Mouse (Mus musculus) kidney, postnatal 14 days (tissue): ENCODE measurements around the gene Cd6.
A peak's percentile ranks its signal among the peaks of the same experiment; 100 is the strongest.

Experiments
- DNase-seq: peaks from one replicate; pipeline ENCODE4 v3.0.0; 2022; ENCODE audit warnings: mixed read lengths

Cd6 gene

GRCm38 (mm10) chr19:10798576-10798975, 31.3 kb downstream of the Cd6 start:
- DNase-seq = no peak

- no peak for DNase-seq
Observed at GRCm38 (mm10) chr19:10794916-10795315, 34.9 kb downstream of the Cd6 start.

- no peak for DNase-seq
Observed at GRCm38 (mm10) chr19:10793044-10793443, 36.8 kb downstream of the Cd6 start.

GRCm38 (mm10) chr19:10790323-10790722, 39.5 kb downstream of the Cd6 start:
- DNase-seq = no peak

GRCm38 (mm10) chr19:10788242-10788641, 41.6 kb downstream of the Cd6 start:
- DNase-seq = no peak

- DNase-seq = no peak
Observed at GRCm38 (mm10) chr19:10787406-10787805, 42.5 kb downstream of the Cd6 start.

- no peak for DNase-seq
Observed at GRCm38 (mm10) chr19:10786753-10787152, 43.1 kb downstream of the Cd6 start.

- no peak for DNase-seq
Observed at GRCm38 (mm10) chr19:10784796-10785459, 44.9 kb downstream of the Cd6 start.

GRCm38 (mm10) chr19:10784061-10784460, 45.8 kb downstream of the Cd6 start:
- no peak for DNase-seq

GRCm38 (mm10) chr19:10783168-10783567, 46.7 kb downstream of the Cd6 start:
- no peak for DNase-seq

- DNase-seq = no peak
Observed at GRCm38 (mm10) chr19:10781641-10782040, 48.2 kb downstream of the Cd6 start.

- no peak for DNase-seq
Observed at GRCm38 (mm10) chr19:10776906-10777305, 53.0 kb downstream of the Cd6 start.

GRCm38 (mm10) chr19:10774141-10774540, 55.7 kb downstream of the Cd6 start:
- no peak for DNase-seq

- DNase-seq = no peak
Observed at GRCm38 (mm10) chr19:10773384-10773783, 56.5 kb downstream of the Cd6 start.

- no peak for DNase-seq
Observed at GRCm38 (mm10) chr19:10772866-10773265, 57.0 kb downstream of the Cd6 start.

GRCm38 (mm10) chr19:10771995-10772394, 57.9 kb downstream of the Cd6 start:
- no peak for DNase-seq

GRCm38 (mm10) chr19:10769429-10770195, 60.2 kb downstream of the Cd6 start:
- DNase-seq = peak; percentile 6

GRCm38 (mm10) chr19:10768694-10769428, 61.0 kb downstream of the Cd6 start:
- DNase-seq = no peak

GRCm38 (mm10) chr19:10767631-10768030, 62.2 kb downstream of the Cd6 start:
- DNase-seq = no peak

GRCm38 (mm10) chr19:10763381-10764031, 66.4 kb downstream of the Cd6 start:
- DNase-seq = no peak

GRCm38 (mm10) chr19:10762468-10762867, 67.4 kb downstream of the Cd6 start:
- DNase-seq = no peak

GRCm38 (mm10) chr19:10761794-10762415, 68.0 kb downstream of the Cd6 start:
- DNase-seq = no peak
